Comparison of ENCODE assay signal across 22 mouse cellular contexts in genomic region chr1:74066576-74066975, GRCm38 (mm10). TPM values are rescaled to one million over a fixed set of nuclear protein-coding genes. Genes with fewer than 3 reads are reported as not detected.
DNase-seq lines count a peak whose midpoint lies in the region; ATAC-seq and TF ChIP-seq lines count a peak whose summit lies in the region.
"Had no signal": no experiment of that assay in that cellular context is flagged by ENCODE, and none has a peak within 500 bp of the region (broad histone marks: within the 10 kb centered on the region; RNA-seq: fewer than 3 reads in every experiment).

No protein-coding gene starts in this region.

- intact Hi-C loops in heart, postnatal 14 days (cut with DNase I), result no loop called here
- intact Hi-C loops in heart, postnatal 10 days (cut with DNase I), result no loop called here

- no peaks in the 10 kb centered on the region for H3K27me3 ChIP-seq in heart, embryonic 16.5 days (ENCODE audit: control insufficient read depth, insufficient read depth, low read length)
- peaks cover 10% of the 10 kb centered on the region; the same call in 1 of the 2 replicates for H3K27me3 ChIP-seq in midbrain, embryonic 11.5 days (ENCODE audit: control insufficient read depth, insufficient read depth, low read length)
- no peaks in the 10 kb centered on the region for H3K27me3 ChIP-seq in midbrain, embryonic 14.5 days (ENCODE audit: control insufficient read depth, insufficient read depth, low read length)
- no peaks in the 10 kb centered on the region for H3K27me3 ChIP-seq in stomach, postnatal 0 days (ENCODE audit: control insufficient read depth, insufficient read depth, low read length)
- H3K27me3 ChIP-seq: forebrain, embryonic 13.5 days; limb, embryonic 12.5 days had no signal

- H3K4me2 ChIP-seq in heart, embryonic 16.5 days (ENCODE audit: low read depth, low read length), result 0 out of 2 replicates have a peak overlapping the region, but pooled peaks have one; percentile 9
- no peak overlapping the region for H3K4me2 ChIP-seq in midbrain, embryonic 11.5 days
- H3K4me2 ChIP-seq in midbrain, embryonic 14.5 days (ENCODE audit: low read length), result no peak overlapping the region
- H3K4me2 ChIP-seq in stomach, postnatal 0 days (replicated peaks; ENCODE audit: low read depth), result no peak overlapping the region
- H3K4me2 ChIP-seq: forebrain, embryonic 13.5 days; hindbrain, embryonic 14.5 days; midbrain, embryonic 12.5 days; neural tube, embryonic 13.5 days had no signal

- no peaks in the 10 kb centered on the region for H3K36me3 ChIP-seq in heart, embryonic 16.5 days (ENCODE audit: control insufficient read depth, insufficient read depth)
- no peaks in the 10 kb centered on the region for H3K36me3 ChIP-seq in midbrain, embryonic 11.5 days (ENCODE audit: control insufficient read depth, insufficient read depth, low read length)
- H3K36me3 ChIP-seq in midbrain, embryonic 14.5 days (ENCODE audit: control insufficient read depth, insufficient read depth, low read length), result no peaks in the 10 kb centered on the region
- H3K36me3 ChIP-seq in stomach, postnatal 0 days (ENCODE audit: control insufficient read depth, insufficient read depth, low read length), result no peaks in the 10 kb centered on the region
- H3K36me3 ChIP-seq: midbrain, embryonic 12.5 days; neural tube, embryonic 13.5 days had no signal

- no peak overlapping the region for H3K4me3 ChIP-seq in heart, embryonic 16.5 days (ENCODE audit: low read length)
- H3K4me3 ChIP-seq in midbrain, embryonic 11.5 days (ENCODE audit: low read depth, low read length), result no peak overlapping the region
- H3K4me3 ChIP-seq in midbrain, embryonic 14.5 days (replicated peaks; ENCODE audit: low read depth, low read length), result no peak overlapping the region
- no peak overlapping the region for H3K4me3 ChIP-seq in stomach, postnatal 0 days (ENCODE audit: low read depth, low read length)
- H3K4me3 ChIP-seq: erythroblast, embryonic 14.5 days; forebrain, embryonic 13.5 days; left cerebral cortex, adult 2 months; limb, embryonic 12.5 days; midbrain, embryonic 12.5 days; neural tube, embryonic 13.5 days had no signal

- no peak for TF ChIP-seq EP300 in stomach, postnatal 0 days (optimal IDR thresholded peaks at IDR 0.05)

- no peak overlapping the region for H3K9ac ChIP-seq in heart, embryonic 16.5 days (ENCODE audit: low read length)
- H3K9ac ChIP-seq in midbrain, embryonic 11.5 days (ENCODE audit: low read length), result no peak overlapping the region
- no peak overlapping the region for H3K9ac ChIP-seq in midbrain, embryonic 14.5 days (replicated peaks; ENCODE audit: low read length)
- peak overlapping the region; percentile 13; the same call in 1 of the 2 replicates for H3K9ac ChIP-seq in stomach, postnatal 0 days (ENCODE audit: low read length)
- H3K9ac ChIP-seq: forebrain, embryonic 13.5 days; hindbrain, embryonic 14.5 days; limb, embryonic 12.5 days; midbrain, embryonic 12.5 days; neural tube, embryonic 13.5 days had no signal

- H3K9me3 ChIP-seq in heart, embryonic 16.5 days (replicated peaks; ENCODE audit: control insufficient read depth, low read length), result no peaks in the 10 kb centered on the region
- H3K9me3 ChIP-seq in midbrain, embryonic 11.5 days (ENCODE audit: control insufficient read depth, low read length), result no peaks in the 10 kb centered on the region
- no peaks in the 10 kb centered on the region for H3K9me3 ChIP-seq in midbrain, embryonic 14.5 days (ENCODE audit: control insufficient read depth, low read length)
- no peaks in the 10 kb centered on the region for H3K9me3 ChIP-seq in stomach, postnatal 0 days (ENCODE audit: control insufficient read depth, low read length)
- H3K9me3 ChIP-seq: forebrain, embryonic 13.5 days; limb, embryonic 12.5 days; midbrain, embryonic 12.5 days; neural tube, embryonic 13.5 days had no signal

- peaks cover 49% of the 10 kb centered on the region for H3K4me1 ChIP-seq in heart, embryonic 16.5 days (ENCODE audit: control insufficient read depth, insufficient read depth, low read length)
- peaks cover 6% of the 10 kb centered on the region for H3K4me1 ChIP-seq in midbrain, embryonic 11.5 days (ENCODE audit: control insufficient read depth, insufficient read depth, low read length)
- H3K4me1 ChIP-seq in midbrain, embryonic 14.5 days (ENCODE audit: control insufficient read depth, insufficient read depth, low read length), result peaks cover 9% of the 10 kb centered on the region
- peaks cover 12% of the 10 kb centered on the region; the same call in 1 of the 2 replicates for H3K4me1 ChIP-seq in stomach, postnatal 0 days (replicated peaks; ENCODE audit: control insufficient read depth, insufficient read depth)

- no peak overlapping the region for H3K27ac ChIP-seq in heart, embryonic 16.5 days (ENCODE audit: low read length)
- no peak overlapping the region for H3K27ac ChIP-seq in midbrain, embryonic 11.5 days (ENCODE audit: low read depth, low read length)
- no peak overlapping the region for H3K27ac ChIP-seq in midbrain, embryonic 14.5 days (replicated peaks; ENCODE audit: low read depth, low read length)
- H3K27ac ChIP-seq in stomach, postnatal 0 days (replicated peaks), result no peak overlapping the region; the same call in 1 of the 2 replicates
- H3K27ac ChIP-seq: forebrain, embryonic 13.5 days; hindbrain, embryonic 14.5 days; left cerebral cortex, adult 2 months; midbrain, embryonic 12.5 days; neural tube, embryonic 13.5 days had no signal

- TF ChIP-seq CTCF in stomach, postnatal 0 days (IDR thresholded peaks at IDR 0.05; ENCODE audit: low read depth), result no peak

- no peak for ATAC-seq in heart, embryonic 16.5 days (replicated peaks; ENCODE audit: extremely low read depth, insufficient read depth, low FRiP score)
- ATAC-seq in midbrain, embryonic 11.5 days (ENCODE audit: low FRiP score), result no peak
- ATAC-seq in midbrain, embryonic 14.5 days (ENCODE audit: low FRiP score, low TSS enrichment), result no peak
- no peak for ATAC-seq in stomach, postnatal 0 days (ENCODE audit: low FRiP score, low TSS enrichment)
- ATAC-seq: forebrain, embryonic 13.5 days had no signal

- peak; percentile 96 for DNase-seq in heart, adult 11 months
- no peak for DNase-seq in heart, postnatal 14 days
- DNase-seq in heart, postnatal 10 days, result no peak
- DNase-seq in midbrain, embryonic 11.5 days (ENCODE audit: low spot score, missing footprints), result peak; percentile 51
- DNase-seq in midbrain, embryonic 14.5 days, result no peak
- DNase-seq in stomach, postnatal 0 days (ENCODE audit: low spot score), result no peak
- no peak for DNase-seq in gastrocnemius, postnatal 10 days
- DNase-seq: cerebellum, adult 18-20 months; cerebellum, postnatal 25 days; thymus, postnatal 25 days had no signal

- 76% methylated on average over 3 of the region's 3 CpGs for WGBS in heart, embryonic 16.5 days
- WGBS in midbrain, embryonic 11.5 days, result 72% methylated on average over 3 of the region's 3 CpGs
- 75% methylated on average over 3 of the region's 3 CpGs for WGBS in midbrain, embryonic 14.5 days
- 62% methylated on average over 3 of the region's 3 CpGs for WGBS in stomach, postnatal 0 days

RNA-seq across cellular contexts. Expression of gene Tns1, which starts 57.7 kb away (rescaled TPM):
- 100 to 1,000 TPM; 677 to 755 TPM for total RNA-seq in heart, postnatal 14 days (2021)
- 120 and 144 TPM in 2 replicates for polyA plus RNA-seq in heart, embryonic 16.5 days (2015; fragmentation: Nextera tagmentation; extraction: Ambion mirVana)
- total RNA-seq in heart, postnatal 10 days (2021), result 100 to 1,000 TPM; 532 to 688 TPM
- polyA plus RNA-seq in midbrain, embryonic 11.5 days (2014; fragmentation: Nextera tagmentation; extraction: Ambion mirVana), result 6.9 and 9.3 TPM in 2 replicates
- polyA plus RNA-seq in midbrain, embryonic 14.5 days (2014; fragmentation: Nextera tagmentation; extraction: Ambion mirVana), result 7.6 and 11.0 TPM in 2 replicates
- 28.8 and 32.7 TPM in 2 replicates for polyA plus RNA-seq in stomach, postnatal 0 days (2015; fragmentation: Nextera tagmentation; extraction: Ambion mirVana)
- 100 to 1,000 TPM; 193 to 196 TPM for total RNA-seq in gastrocnemius, postnatal 10 days (2021)
- total RNA-seq: MEL had no signal

RNA-seq across cellular contexts. Expression of gene Rufy4, which starts 58.8 kb away (rescaled TPM):
- total RNA-seq in heart, postnatal 14 days (2021), result 1 to 10 TPM; 1.4 to 1.5 TPM
- 0.45 and 0.91 TPM in 2 replicates for polyA plus RNA-seq in heart, embryonic 16.5 days (2015; fragmentation: Nextera tagmentation; extraction: Ambion mirVana)
- total RNA-seq in heart, postnatal 10 days (2021), result 1 to 10 TPM; 1.2 to 1.5 TPM
- polyA plus RNA-seq in midbrain, embryonic 11.5 days (2014; fragmentation: Nextera tagmentation; extraction: Ambion mirVana), result 0.22 and 0.25 TPM in 2 replicates
- 0.12 and 0.33 TPM in 2 replicates for polyA plus RNA-seq in midbrain, embryonic 14.5 days (2014; fragmentation: Nextera tagmentation; extraction: Ambion mirVana)
- polyA plus RNA-seq in stomach, postnatal 0 days (2015; fragmentation: Nextera tagmentation; extraction: Ambion mirVana), result 0.13 and 0.19 TPM in 2 replicates
- 1 to 10 TPM in 1 of 2 experiments, under 1 TPM in 1; 0.12 to 1.2 TPM for total RNA-seq in gastrocnemius, postnatal 10 days (2021)
- total RNA-seq: CH12.LX had no signal
- polyA plus RNA-seq: erythroblast, embryonic 14.5 days; liver, embryonic 16.5 days; small intestine, adult 2 months had no signal

Comparison
In these comparisons a context has a peak if more than half of its experiments do, and no peak if none do; other contexts are left out.
1. DNase-seq: peak in heart, adult 11 months (single experiment) and midbrain, embryonic 11.5 days (single experiment); none in heart, postnatal 14 days (0 of 2), heart, postnatal 10 days (0 of 2), midbrain, embryonic 14.5 days (single experiment), stomach, postnatal 0 days (single experiment) and gastrocnemius, postnatal 10 days (single experiment).